Mouse (Mus musculus) thymus, postnatal 25 days (tissue): ENCODE data around the gene Aoah.
A peak's percentile ranks its signal among the peaks of the same experiment; 100 is the strongest.

ENCODE experiments used
- DNase-seq: peaks from one replicate; pipeline ENCODE4 v3.0.0; 2022

The Aoah gene

GRCm38 (mm10) chr13:20916698-20917511 is 123.0 kb downstream of the Aoah start:
- no peak for DNase-seq

GRCm38 (mm10) chr13:20920401-20920800 is 126.5 kb downstream of the Aoah start:
- no peak for DNase-seq

GRCm38 (mm10) chr13:20936016-20936415 is 142.1 kb downstream of the Aoah start:
- DNase-seq = no peak

- peak; percentile 49 for DNase-seq
These were observed 143.5 kb downstream of the Aoah start for GRCm38 (mm10) chr13:20937452-20937851.

GRCm38 (mm10) chr13:20939099-20939498 is 145.2 kb downstream of the Aoah start:
- no peak for DNase-seq

GRCm38 (mm10) chr13:20940389-20940788 is 146.5 kb downstream of the Aoah start:
- DNase-seq = peak; percentile 27

GRCm38 (mm10) chr13:20941707-20942106 is 147.8 kb downstream of the Aoah start:
- DNase-seq = no peak

GRCm38 (mm10) chr13:20963086-20963485 is 169.2 kb downstream of the Aoah start:
- no peak for DNase-seq

- DNase-seq = no peak
These were observed 187.6 kb downstream of the Aoah start for GRCm38 (mm10) chr13:20981234-20982230.

- DNase-seq = no peak
These were observed 191.6 kb downstream of the Aoah start for GRCm38 (mm10) chr13:20985510-20985909.

GRCm38 (mm10) chr13:20985961-20986360 is 192.0 kb downstream of the Aoah start:
- no peak for DNase-seq

GRCm38 (mm10) chr13:21005238-21005637 is 211.3 kb downstream of the Aoah start:
- no peak for DNase-seq

- no peak for DNase-seq
These were observed 211.9 kb downstream of the Aoah start for GRCm38 (mm10) chr13:21005642-21006320.

- no peak for DNase-seq
These were observed 212.4 kb downstream of the Aoah start for GRCm38 (mm10) chr13:21006321-21006653.

- DNase-seq = no peak
These were observed 219.7 kb downstream of the Aoah start for GRCm38 (mm10) chr13:21013659-21014058.

- DNase-seq = no peak
These were observed 230.9 kb downstream of the Aoah start for GRCm38 (mm10) chr13:21024831-21025230.

- DNase-seq = no peak
These were observed 239.3 kb downstream of the Aoah start for GRCm38 (mm10) chr13:21033176-21033575.

- no peak for DNase-seq
These were observed 241.1 kb downstream of the Aoah start for GRCm38 (mm10) chr13:21035011-21035410.

GRCm38 (mm10) chr13:21035981-21036380 is 242.1 kb downstream of the Aoah start:
- DNase-seq = no peak

GRCm38 (mm10) chr13:21040589-21041199 is 246.8 kb downstream of the Aoah start:
- no peak for DNase-seq

GRCm38 (mm10) chr13:21050118-21050517 is 256.2 kb downstream of the Aoah start:
- no peak for DNase-seq

GRCm38 (mm10) chr13:21066021-21066420 is 272.1 kb downstream of the Aoah start:
- no peak for DNase-seq

- no peak for DNase-seq
These were observed 280.9 kb downstream of the Aoah start, which contains the start of gene Olfr1370 for GRCm38 (mm10) chr13:21074847-21075246. TSS of gene Olfr1370 (minus strand) at chr13:21074947.
